Mouse (Mus musculus) embryo, embryonic 10.5 days (tissue): ENCODE results near the gene Rdh19.
"Not testable (repeated sequence)": the region's sequence is repeated elsewhere in the genome, so short reads cannot be mapped to it uniquely, and the experiment has no call there.

Source experiments
- DNase-seq: peaks from one replicate; pipeline ENCODE4 v3.0.0-alpha.2; 2015; ENCODE audit warnings: low spot score

Rdh19 gene

GRCm38 (mm10) chr10:127879155-127879688, 29.5 kb downstream of the Rdh19 start:
- DNase-seq = no peak

GRCm38 (mm10) chr10:127881041-127881440, 31.3 kb downstream of the Rdh19 start:
- no peak for DNase-seq

GRCm38 (mm10) chr10:127886551-127886950, 36.8 kb downstream of the Rdh19 start:
- no peak for DNase-seq

GRCm38 (mm10) chr10:127886971-127887370, 37.2 kb downstream of the Rdh19 start:
- no peak for DNase-seq

GRCm38 (mm10) chr10:127888605-127889004, 38.9 kb downstream of the Rdh19 start, which contains the start of gene Rdh7:
TSS of gene Rdh7 (minus strand) at chr10:127888817.
- DNase-seq = no peak

GRCm38 (mm10) chr10:127891481-127891880, 41.8 kb downstream of the Rdh19 start:
- DNase-seq = no peak

- not testable (repeated sequence) for DNase-seq
Measured at GRCm38 (mm10) chr10:127893163-127894022, 43.7 kb downstream of the Rdh19 start.

- no peak for DNase-seq
Measured at GRCm38 (mm10) chr10:127896705-127897104, 47.0 kb downstream of the Rdh19 start.

GRCm38 (mm10) chr10:127897506-127897905, 47.8 kb downstream of the Rdh19 start:
- no peak for DNase-seq

- no peak for DNase-seq
Measured at GRCm38 (mm10) chr10:127898218-127898617, 48.5 kb downstream of the Rdh19 start, which contains the start of gene Sdr9c7. TSS of gene Sdr9c7 (plus strand) at chr10:127898518.

- DNase-seq = no peak
Measured at GRCm38 (mm10) chr10:127899783-127900182, 50.1 kb downstream of the Rdh19 start.

GRCm38 (mm10) chr10:127901751-127902150, 52.0 kb downstream of the Rdh19 start:
- DNase-seq = no peak

- no peak for DNase-seq
Measured at GRCm38 (mm10) chr10:127903116-127903515, 53.4 kb downstream of the Rdh19 start.

- no peak for DNase-seq
Measured at GRCm38 (mm10) chr10:127904718-127905446, 55.2 kb downstream of the Rdh19 start.

GRCm38 (mm10) chr10:127906138-127906537, 56.4 kb downstream of the Rdh19 start:
- DNase-seq = no peak

GRCm38 (mm10) chr10:127907386-127907951, 57.7 kb downstream of the Rdh19 start:
- DNase-seq = no peak
